In genomic region chr10:69478831-69479230, GRCm38 (mm10) we compare ENCODE assay signal across 27 mouse cellular contexts.
DNase-seq lines count a peak whose midpoint lies in the region; ATAC-seq and TF ChIP-seq lines count a peak whose summit lies in the region.
"Had no signal": no experiment of that assay in that cellular context is flagged by ENCODE, and none has a peak within 500 bp of the region (broad histone marks: within the 10 kb centered on the region; RNA-seq: fewer than 3 reads in every experiment).

No protein-coding gene starts in this region.

- TF ChIP-seq CTCF in layer of hippocampus, adult 2 months (conservative IDR thresholded peaks at IDR 0.05) = no peak

- H3K4me2 ChIP-seq in myocyte (ENCODE audit: low read depth) = no peak overlapping the region
- no peak overlapping the region for H3K4me2 ChIP-seq in intestine, embryonic 15.5 days (replicated peaks)
- H3K4me2 ChIP-seq: embryonic facial prominence, embryonic 12.5 days; embryonic facial prominence, embryonic 15.5 days; forebrain, embryonic 12.5 days; forebrain, embryonic 15.5 days; heart, embryonic 12.5 days; heart, embryonic 15.5 days; hindbrain, embryonic 13.5 days had no signal

- 66% methylated on average over 3 of the region's 3 CpGs for WGBS in intestine, embryonic 15.5 days

- H3K9me3 ChIP-seq in intestine, embryonic 15.5 days = no peaks in the 10 kb centered on the region
- H3K9me3 ChIP-seq: embryonic facial prominence, embryonic 12.5 days; embryonic facial prominence, embryonic 15.5 days; forebrain, embryonic 12.5 days; forebrain, embryonic 15.5 days; heart, embryonic 12.5 days; heart, embryonic 15.5 days; hindbrain, embryonic 10.5 days; hindbrain, embryonic 13.5 days had no signal

- no peaks in the 10 kb centered on the region for H3K79me2 ChIP-seq in myocyte (ENCODE audit: control insufficient read depth, insufficient read depth)

- ATAC-seq in intestine, embryonic 15.5 days = no peak
- ATAC-seq: activated CD4-positive, CD25-positive, alpha-beta regulatory T cell, adult 4 months; forebrain, embryonic 15.5 days; hindbrain, embryonic 16.5 days; intestine, embryonic 16.5 days had no signal

- H3K27ac ChIP-seq in layer of hippocampus, adult 2 months = peak overlapping the region; percentile 23; the same call in 1 of the 2 replicates
- H3K27ac ChIP-seq in intestine, embryonic 15.5 days = no peak overlapping the region
- H3K27ac ChIP-seq: embryonic facial prominence, embryonic 12.5 days; embryonic facial prominence, embryonic 15.5 days; forebrain, embryonic 12.5 days; forebrain, embryonic 15.5 days; heart, embryonic 15.5 days; hindbrain, embryonic 10.5 days; hindbrain, embryonic 13.5 days had no signal

- H3K4me1 ChIP-seq in intestine, embryonic 15.5 days (replicated peaks) = no peaks in the 10 kb centered on the region
- H3K4me1 ChIP-seq: embryonic facial prominence, embryonic 12.5 days; embryonic facial prominence, embryonic 15.5 days; forebrain, embryonic 12.5 days; heart, embryonic 12.5 days; heart, embryonic 15.5 days; hindbrain, embryonic 10.5 days; hindbrain, embryonic 13.5 days had no signal

- no peak for DNase-seq in layer of hippocampus, adult 2 months (ENCODE audit: low spot score in 2 of 2)
- DNase-seq in layer of hippocampus, adult 11-12 months (ENCODE audit: low spot score) = no peak
- peak; percentile 52 for DNase-seq in Muller cell, postnatal 12 days (ENCODE audit: inconsistent ontology term)
- DNase-seq in heart, adult 18-20 months = no peak
- DNase-seq: adrenal gland, adult 8-10 months; adrenal gland, postnatal 25 days; cerebellum, adult 18-20 months; cerebellum, adult 9-11 months; cerebellum, postnatal 25 days; gastrocnemius, postnatal 10 days; heart, postnatal 10 days; heart, postnatal 36 days; kidney, adult 18-20 months had no signal

- no peak for TF ChIP-seq POLR2A in myocyte (IDR thresholded peaks at IDR 0.05; ENCODE audit: insufficient read length, low read depth)

- no peak overlapping the region for H3K4me3 ChIP-seq in layer of hippocampus, adult 2 months
- H3K4me3 ChIP-seq in myocyte = no peak overlapping the region
- H3K4me3 ChIP-seq in intestine, embryonic 15.5 days (replicated peaks) = no peak overlapping the region
- H3K4me3 ChIP-seq: embryonic facial prominence, embryonic 12.5 days; embryonic facial prominence, embryonic 15.5 days; forebrain, embryonic 12.5 days; forebrain, embryonic 15.5 days; heart, embryonic 12.5 days; heart, embryonic 15.5 days; hindbrain, embryonic 10.5 days; hindbrain, embryonic 13.5 days had no signal

- no peak overlapping the region for H3ac ChIP-seq in myocyte (ENCODE audit: control insufficient read depth, insufficient read length)

- H3K27me3 ChIP-seq in myocyte (ENCODE audit: control insufficient read depth, insufficient read depth, insufficient read length) = no peaks in the 10 kb centered on the region
- no peaks in the 10 kb centered on the region for H3K27me3 ChIP-seq in intestine, embryonic 15.5 days (replicated peaks)
- H3K27me3 ChIP-seq: embryonic facial prominence, embryonic 12.5 days; embryonic facial prominence, embryonic 15.5 days; forebrain, embryonic 12.5 days; forebrain, embryonic 15.5 days; heart, embryonic 12.5 days; heart, embryonic 15.5 days; hindbrain, embryonic 13.5 days had no signal

- H3K36me3 ChIP-seq in myocyte (ENCODE audit: control insufficient read depth, insufficient read depth) = no peaks in the 10 kb centered on the region
- H3K36me3 ChIP-seq in intestine, embryonic 15.5 days = no peaks in the 10 kb centered on the region
- H3K36me3 ChIP-seq: embryonic facial prominence, embryonic 12.5 days; embryonic facial prominence, embryonic 15.5 days; forebrain, embryonic 12.5 days; forebrain, embryonic 15.5 days; G1E; heart, embryonic 12.5 days; heart, embryonic 15.5 days; hindbrain, embryonic 10.5 days; hindbrain, embryonic 13.5 days had no signal

- H3K9ac ChIP-seq in intestine, embryonic 15.5 days = no peak overlapping the region
- H3K9ac ChIP-seq: embryonic facial prominence, embryonic 12.5 days; embryonic facial prominence, embryonic 15.5 days; forebrain, embryonic 12.5 days; forebrain, embryonic 15.5 days; heart, embryonic 12.5 days; heart, embryonic 15.5 days; hindbrain, embryonic 13.5 days had no signal

TF ChIP-seq in myocyte, 11 proteins besides CTCF, POLR2A, EP300 and RAD21:
- TF ChIP-seq TCF12 (IDR thresholded peaks at IDR 0.05; ENCODE audit: insufficient read depth, poor library complexity, severe bottlenecking) = no peak
- no peak for TF ChIP-seq USF1 (IDR thresholded peaks at IDR 0.05; ENCODE audit: low read depth)
- TF ChIP-seq POLR2AphosphoS2 (IDR thresholded peaks at IDR 0.05; ENCODE audit: insufficient read length, low read depth) = no peak
- TF ChIP-seq MYOD1 (IDR thresholded peaks at IDR 0.05; ENCODE audit: control insufficient read depth in 1 of 3, insufficient read length in 2 of 3, low read depth in 2 of 3) = no peak
- no peak for TF ChIP-seq E2F4 (IDR thresholded peaks at IDR 0.05; ENCODE audit: insufficient read depth)
- 0 out of 2 replicates have a peak, but pooled peaks have one; percentile 26 for TF ChIP-seq CEBPB (IDR thresholded peaks at IDR 0.05; ENCODE audit: insufficient read depth, poor library complexity, severe bottlenecking)
